Mouse (Mus musculus) left cerebral cortex, adult 18-20 months (tissue): ENCODE data around the gene Chrdl1. TPM values are rescaled to one million over a fixed set of nuclear protein-coding genes. Genes with fewer than 3 reads are reported as not detected.

Experiments used
- DNase-seq, 2 experiments: peaks; one replicate each; pipeline ENCODE4 v3.0.0; 2021 to 2022; ENCODE audit warnings: low spot score in 2 of 2, mixed read lengths in 1 of 2
- long read RNA-seq, 2 experiments: library from polyadenylated mRNA; stranded (forward); transcript quantifications; one replicate each; pipeline ENCODE4 v2.0.0; 2021
- total RNA-seq, 2 experiments: library from RNA; stranded (reverse); gene quantifications; 2 replicates each; pipeline ENCODE4 v1.2.3; 2021

The Chrdl1 gene
- total RNA-seq = 10 to 100 TPM; 15.0 to 20.8 TPM
- long read RNA-seq, experiment 1, full-length matches to known transcripts = 10 of 21 reads
- long read RNA-seq, experiment 1, partial matches to known transcripts = 6 of 21 reads
- long read RNA-seq, experiment 1, other reads (novel, unspliced or antisense) = 5 of 21 reads
- long read RNA-seq, experiment 2, full-length matches to known transcripts = 7 of 15 reads
- long read RNA-seq, experiment 2, partial matches to known transcripts = 4 of 15 reads
- long read RNA-seq, experiment 2, other reads (novel, unspliced or antisense) = 4 of 15 reads

DNA sequence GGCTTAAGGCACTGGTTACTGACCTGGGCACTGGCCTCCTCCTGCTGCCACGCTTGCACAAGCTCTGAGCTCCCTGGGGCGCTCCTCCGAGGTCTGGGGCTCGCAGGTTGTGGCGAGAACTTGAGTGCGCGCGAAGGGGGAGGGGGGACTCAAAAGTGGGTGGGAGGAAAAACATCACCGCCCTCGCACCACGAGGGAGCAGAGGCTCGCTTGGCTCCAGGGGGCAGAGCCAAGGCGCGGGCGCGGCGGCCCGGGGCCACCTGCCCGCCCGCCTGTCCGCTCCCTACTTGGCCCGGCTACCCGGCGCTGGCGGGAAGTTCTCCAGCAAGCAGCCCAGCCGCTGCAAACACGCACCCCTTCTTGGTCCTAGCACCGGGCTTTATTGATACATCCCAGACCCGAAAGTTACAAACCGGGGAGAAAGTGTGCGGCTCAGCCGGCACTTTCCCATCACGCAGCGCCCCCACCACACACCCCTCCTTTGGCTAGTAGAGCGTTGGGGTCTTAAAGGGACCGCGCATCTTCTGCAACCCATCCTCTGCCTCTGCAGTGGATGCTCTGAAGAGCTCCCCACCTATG, at the start of gene Chrdl1:
Gene Chrdl1, minus strand, starts transcription at position 472 of the 579 bp plus-strand sequence.
- peak in 1 of 2 experiments; percentile 2 for DNase-seq

DNA sequence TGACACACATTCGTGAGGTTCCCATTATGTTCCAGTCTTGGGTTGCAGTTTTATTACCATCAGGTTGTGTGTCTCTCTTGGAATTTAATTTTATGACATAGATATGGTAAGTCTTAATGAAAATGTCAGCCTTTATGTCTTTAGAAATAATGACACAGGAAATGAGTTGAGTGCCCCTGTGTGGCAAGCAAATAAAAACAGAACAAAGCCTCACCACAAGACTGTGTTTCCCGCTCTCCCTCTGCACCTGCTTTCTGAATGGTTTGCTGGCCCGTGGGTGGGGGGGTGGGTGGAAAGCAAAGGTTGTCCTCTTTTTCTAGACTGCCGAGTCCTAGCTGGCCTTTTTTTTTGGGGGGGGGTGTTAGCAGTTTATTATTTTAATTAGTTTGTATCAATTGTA, 48.6 kb upstream of the Chrdl1 start:
- no peak for DNase-seq

DNA sequence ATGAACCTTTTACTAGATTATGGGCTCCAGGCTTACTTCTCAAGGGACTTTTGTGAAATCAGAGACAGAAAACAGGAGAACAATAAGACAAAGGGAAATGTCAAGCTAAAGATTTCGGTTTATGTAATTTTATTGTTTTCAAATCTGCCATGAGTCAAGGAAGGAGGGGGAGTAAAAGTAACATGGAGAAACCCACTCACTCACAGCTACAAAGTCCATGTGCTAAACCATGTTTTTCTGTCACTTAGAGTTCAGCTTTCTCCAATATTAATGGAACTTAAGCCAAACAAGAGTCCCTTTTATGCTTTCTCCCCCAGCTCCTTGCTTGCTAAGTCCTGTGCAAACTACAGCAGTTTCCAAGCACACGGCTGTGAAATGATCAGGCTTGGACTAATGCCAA, 10.5 kb upstream of the Chrdl1 start:
- no peak for DNase-seq

DNA sequence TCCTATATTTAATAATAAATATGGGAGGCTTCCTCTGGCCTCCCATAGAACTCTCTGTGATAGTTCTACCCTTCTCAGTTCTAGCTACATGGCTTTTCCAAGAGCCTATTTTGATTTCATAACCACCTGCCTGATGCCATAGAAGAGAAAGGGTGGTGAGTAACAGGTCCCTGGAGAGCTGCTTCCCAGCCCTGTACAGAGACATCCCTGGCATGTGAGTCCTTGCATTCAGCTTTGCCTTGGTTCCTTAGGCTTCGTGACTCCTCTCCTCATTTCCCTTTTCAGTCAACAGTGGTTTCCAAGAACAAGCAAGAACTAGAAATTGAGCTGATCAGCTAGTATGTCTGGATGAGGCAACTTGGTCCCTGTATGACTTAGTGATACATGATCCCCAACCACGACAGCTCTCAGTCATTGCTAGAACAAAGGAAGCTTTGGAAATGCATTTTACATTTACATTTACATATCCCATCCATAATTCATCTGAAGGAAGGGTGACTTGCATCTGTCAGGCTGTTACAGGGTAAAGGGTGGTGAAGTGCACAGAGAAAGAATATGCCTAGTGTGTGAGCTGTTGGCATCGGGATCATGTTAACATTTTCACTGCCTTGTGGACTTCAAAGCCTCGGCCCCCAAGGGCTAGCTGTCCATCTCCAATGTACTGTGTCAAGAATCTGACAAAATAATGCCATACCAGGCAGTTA, 27.7 kb downstream of the Chrdl1 start:
- DNase-seq = no peak

DNA sequence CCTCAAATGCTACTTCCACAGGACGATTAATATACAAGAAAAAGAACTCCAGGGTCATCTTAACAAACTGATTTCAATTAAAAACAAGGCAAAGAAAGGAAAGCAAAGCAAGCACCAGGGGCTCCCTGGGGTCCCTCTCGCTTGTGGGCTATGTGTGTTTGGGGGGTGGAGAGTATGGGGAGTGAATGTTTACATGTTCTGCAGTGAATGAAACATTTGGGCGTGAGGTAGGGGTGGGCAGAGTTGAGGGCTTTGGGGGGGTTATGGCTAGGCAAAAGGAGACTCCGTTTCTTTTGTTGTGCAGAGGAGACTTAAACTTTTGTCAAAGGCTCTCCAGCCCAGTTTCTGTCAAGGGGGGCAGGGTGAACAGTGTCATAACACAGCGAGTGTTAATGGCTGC, 46.8 kb downstream of the Chrdl1 start:
- DNase-seq = no peak

DNA sequence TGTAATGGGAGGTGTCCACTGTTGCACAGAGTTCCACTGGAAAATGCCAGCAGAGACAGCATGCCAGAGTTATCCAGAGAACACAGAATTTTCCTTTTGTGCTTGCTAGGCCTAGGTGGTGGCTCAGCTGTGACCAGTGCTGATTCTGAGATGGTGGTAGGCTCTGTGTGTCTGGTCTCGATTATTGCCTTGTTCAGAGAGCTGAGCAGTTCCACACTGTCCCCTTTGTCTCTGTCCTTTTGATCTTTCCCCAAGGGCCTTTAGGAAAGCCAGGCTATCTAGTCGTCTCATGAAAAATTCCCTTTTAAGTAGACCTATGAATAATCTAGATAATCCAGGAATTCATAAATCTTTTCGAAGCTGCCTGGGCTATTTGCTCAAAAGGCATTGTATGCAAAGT, 47.3 kb downstream of the Chrdl1 start:
- no peak for DNase-seq

DNA sequence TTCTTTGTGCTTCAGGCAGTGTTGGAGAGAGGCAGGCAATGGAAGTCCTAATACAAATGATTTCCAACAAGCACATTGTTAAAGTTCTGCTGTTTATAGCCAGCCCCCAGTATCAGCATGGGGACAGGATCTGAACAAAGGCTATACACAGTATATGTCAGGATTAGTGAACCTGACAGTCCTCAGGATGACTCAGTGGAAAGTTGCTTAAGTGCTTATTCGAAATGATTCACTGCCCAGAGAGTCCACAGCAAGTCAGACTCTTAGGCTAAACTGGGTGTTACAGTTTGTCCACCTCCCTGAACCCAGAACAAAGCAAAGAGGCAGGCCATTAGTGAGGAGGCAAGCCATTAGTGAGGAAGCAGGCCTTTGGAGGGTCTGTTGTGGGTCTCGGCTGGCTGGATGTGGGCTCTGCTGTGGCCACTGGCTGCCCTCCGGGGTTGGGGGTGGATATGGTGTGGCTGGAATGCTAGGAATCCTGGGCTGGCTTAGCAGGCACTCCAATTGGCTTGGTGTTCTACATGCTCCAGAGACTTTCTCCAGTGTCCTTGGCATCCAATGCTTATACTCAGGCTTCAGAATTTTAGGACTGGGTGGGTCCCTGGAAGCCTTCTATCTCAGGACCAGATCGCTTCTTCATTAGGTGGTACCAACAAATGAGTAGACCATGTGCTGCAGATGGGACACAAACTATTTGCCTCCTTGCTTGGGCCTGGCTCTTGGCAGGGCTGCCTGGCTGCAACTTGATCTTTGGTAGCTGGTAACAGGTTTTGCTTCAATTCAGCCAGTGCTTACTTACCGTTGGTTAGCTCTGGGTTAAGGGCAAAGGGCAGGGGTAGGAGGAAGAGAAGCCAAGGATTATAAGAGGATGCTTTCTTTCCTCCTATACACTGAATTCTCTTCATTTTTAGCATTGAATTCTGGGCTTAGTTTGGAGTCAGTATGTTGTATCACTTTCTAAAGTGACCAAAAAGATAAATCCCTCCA, 49.3 kb downstream of the Chrdl1 start:
- DNase-seq = no peak

DNA sequence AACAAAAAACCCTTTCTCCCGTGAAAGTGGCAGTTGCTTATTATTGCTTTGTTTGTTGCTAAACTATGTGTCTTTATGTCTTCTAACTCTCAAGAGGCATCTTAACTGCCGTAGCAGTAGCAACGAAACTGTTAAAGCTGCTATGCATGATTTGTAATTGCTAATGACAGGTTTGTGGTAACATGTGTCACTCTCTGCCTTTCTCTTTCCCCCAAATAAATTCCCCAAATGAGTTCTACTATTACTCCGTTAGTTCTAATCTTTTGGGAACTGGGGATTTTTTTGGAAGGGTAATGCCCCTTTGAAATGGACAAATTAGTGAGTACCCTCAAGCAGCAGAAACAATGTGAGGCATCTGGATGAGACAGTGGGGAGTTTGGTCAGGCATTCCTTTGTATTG, 55.9 kb downstream of the Chrdl1 start:
- no peak for DNase-seq

DNA sequence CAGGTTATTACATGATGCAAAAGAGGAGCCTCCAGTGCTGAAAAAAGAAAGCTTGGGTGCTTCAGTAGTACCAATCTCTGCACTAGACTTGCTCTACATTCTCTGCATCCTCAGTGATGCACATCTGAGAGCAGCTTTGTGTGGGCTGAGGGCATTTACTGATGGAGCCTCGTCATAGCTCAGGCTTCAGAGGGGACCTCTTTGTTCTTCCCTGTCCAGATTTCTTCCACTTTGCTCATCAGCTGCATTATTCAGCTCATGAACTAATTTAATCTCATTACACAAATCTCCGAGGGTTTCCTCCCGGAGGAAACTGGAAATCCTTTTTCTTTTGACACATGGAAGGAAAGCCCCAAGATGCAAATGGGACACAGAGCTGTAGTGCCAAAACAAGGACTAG, 56.5 kb downstream of the Chrdl1 start:
- no peak for DNase-seq

DNA sequence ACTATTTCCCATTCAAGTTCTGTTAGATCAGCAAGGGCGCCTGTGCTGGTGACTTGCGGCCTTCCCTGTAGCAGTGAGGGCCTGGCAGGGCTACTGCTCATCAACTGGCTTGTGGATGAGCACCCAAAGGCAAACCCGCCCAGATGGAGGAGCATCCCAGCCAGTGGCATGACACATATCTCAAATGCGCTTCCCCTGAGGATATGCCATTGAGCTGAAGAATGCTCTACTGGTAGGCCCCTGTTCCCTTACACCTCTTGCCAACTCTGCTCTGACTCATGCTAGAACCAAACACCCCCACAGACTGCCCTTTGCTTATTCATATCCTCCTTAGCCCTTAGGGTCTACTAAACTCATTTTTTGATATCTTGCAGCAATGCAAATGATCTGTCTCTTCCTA, 57.4 kb downstream of the Chrdl1 start:
- DNase-seq = no peak

DNA sequence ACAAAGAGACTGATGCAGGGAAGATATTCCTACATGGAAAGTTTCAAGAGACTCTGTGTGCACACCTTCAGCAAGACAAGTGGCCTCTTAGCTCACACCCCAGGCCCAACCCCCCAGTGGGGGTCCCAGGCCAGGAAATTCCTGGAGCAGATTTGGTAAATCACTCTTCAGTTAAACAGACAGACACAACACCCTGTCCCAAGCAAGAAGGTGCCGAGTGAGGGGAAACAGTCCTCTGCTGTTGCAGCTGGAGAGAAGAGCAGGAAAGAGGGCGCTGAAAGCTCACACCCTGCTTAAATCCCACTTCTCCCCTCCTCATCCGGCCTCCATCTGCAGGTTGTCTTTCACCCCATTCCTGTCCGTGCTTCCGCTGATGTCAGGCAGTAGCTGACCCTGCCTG, 58.2 kb downstream of the Chrdl1 start:
- no peak for DNase-seq

DNA sequence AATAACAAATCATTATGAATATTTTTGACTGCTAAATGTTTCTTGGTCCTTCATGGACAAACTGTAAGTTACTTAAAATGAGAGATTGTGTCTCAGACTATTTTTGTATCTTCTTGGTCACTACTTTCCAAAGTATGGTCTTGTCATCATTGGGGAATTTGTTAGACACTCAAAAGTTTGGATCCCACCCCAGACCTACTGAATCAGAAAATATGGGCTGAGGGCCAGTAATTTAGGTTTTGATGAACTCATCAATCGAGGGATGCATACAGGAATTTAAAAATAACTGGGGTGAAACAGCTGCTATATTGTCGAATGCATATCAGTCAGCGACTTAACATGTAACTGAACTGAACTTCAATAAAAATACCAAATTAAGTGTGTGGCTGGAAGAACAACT, 80.9 kb downstream of the Chrdl1 start:
- no peak for DNase-seq

DNA sequence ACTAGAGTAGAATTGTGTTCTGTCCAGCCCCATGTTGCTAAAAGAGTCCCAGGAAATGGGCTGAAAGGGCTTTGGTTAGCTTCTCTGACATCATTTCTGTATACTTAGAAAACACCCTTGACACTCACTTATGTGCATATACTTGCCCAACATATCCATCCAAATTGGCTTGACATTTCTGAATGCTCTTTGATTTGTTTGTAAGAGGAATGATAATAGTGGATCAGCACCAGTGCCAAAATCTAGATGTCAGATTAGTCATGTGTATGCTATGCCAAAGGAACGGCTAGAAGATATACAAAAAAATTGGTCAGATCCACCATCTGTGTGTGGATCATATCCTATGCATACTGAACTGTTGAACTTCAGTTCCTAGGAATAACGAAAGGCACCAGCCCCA, 99.3 kb downstream of the Chrdl1 start:
- no peak for DNase-seq

DNA sequence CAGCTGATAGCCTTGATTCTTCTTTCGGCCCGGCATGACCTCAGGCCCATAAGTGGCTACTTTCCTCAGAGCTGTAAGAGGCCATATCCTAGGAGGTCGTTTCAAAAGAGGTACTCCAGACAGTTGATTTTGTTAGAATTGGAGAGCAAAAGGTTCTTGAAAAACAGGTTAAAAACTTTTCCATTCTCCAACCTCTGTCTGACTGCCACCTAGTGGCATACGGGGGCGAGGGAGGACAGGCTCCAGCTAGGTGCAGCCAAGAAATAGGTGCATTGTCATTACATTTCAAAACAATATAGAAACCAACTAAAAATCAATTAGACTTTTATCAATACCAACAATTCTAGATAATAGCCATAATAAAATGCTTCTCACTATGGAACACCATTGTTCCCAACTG, 118.9 kb downstream of the Chrdl1 start:
- peak; percentile 6 to 7 for DNase-seq

DNA sequence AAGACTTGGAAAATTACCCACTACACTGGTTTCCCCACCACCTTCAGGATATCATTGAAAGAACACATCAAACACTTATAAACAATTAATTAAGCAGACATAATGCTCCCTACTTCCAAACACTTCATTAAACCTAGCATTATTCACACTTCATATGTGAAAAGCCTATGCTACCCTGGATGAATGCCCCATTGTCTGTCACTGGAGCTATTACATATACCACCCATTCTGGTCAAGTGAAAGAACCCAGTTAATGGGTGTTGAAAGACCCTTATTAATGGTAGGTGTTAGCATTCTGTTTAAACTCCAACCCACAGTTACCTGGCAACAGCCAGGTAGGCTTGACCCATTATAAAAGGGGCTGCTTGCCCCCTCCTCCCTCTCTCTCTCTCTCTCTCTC, 143.4 kb downstream of the Chrdl1 start:
- DNase-seq = no peak

Other genes with a start within 250 kb of the Chrdl1 start
- 100 to 1,000 TPM; 132 to 133 TPM for gene Pak3, start 124.3 kb upstream of the Chrdl1 start, total RNA-seq